Mouse (Mus musculus) limb, embryonic 15.5 days (tissue): ENCODE measurements around the gene Shc3. TPM values are rescaled to one million over a fixed set of nuclear protein-coding genes. Genes with fewer than 3 reads are reported as not detected.

ENCODE experiments used
- ATAC-seq: fragments of 200-750 bp; cut with Nextera tagmentation; 2 replicates; pipeline ENCODE4 v1.8.0; 2017; ENCODE audit warnings: low read depth, moderate TSS enrichment; ENCODE audit not compliant: insufficient number of reproducible peaks, low FRiP score, low TSS enrichment
- H3K27ac ChIP-seq: fragments of 300-500 bp; sonication (generic); 2 replicates; pipeline ENCODE4 v1.5.1; 2015; ENCODE audit warnings: moderate library complexity, mild to moderate bottlenecking, inconsistent platforms
- H3K27me3 ChIP-seq: fragments of 300-500 bp; sonication (generic); 2 replicates; pipeline ENCODE4 v1.6.1; 2015; ENCODE audit warnings: inconsistent platforms
- H3K36me3 ChIP-seq: fragments of 300-500 bp; sonication (generic); 2 replicates; pipeline ENCODE4 v1.6.1; 2015; ENCODE audit warnings: inconsistent platforms
- H3K4me1 ChIP-seq: fragments of 300-500 bp; sonication (generic); 2 replicates; pipeline ENCODE4 v1.6.1; 2015; ENCODE audit warnings: inconsistent platforms
- H3K4me2 ChIP-seq: fragments of 300-500 bp; sonication (generic); 2 replicates; pipeline ENCODE4 v1.6.1; 2015; ENCODE audit warnings: mild to moderate bottlenecking, inconsistent platforms
- H3K4me3 ChIP-seq: fragments of 300-500 bp; sonication (generic); 2 replicates; pipeline ENCODE4 v1.5.1; 2015; ENCODE audit warnings: mild to moderate bottlenecking, inconsistent platforms
- H3K9ac ChIP-seq: fragments of 300-500 bp; sonication (generic); 2 replicates; pipeline ENCODE4 v1.6.1; 2015; ENCODE audit warnings: inconsistent platforms
- H3K9me3 ChIP-seq: fragments of 300-500 bp; sonication (generic); 2 replicates; pipeline ENCODE4 v1.6.1; 2016; ENCODE audit warnings: inconsistent platforms
- WGBS: fragments of 180-500 bp; shearing (Covaris S2); methylation state at CpG from one replicate; pipeline ENCODE4 v1.1.7; 2015; 5-methylcytosine and 5-hydroxymethylcytosine counted together
- polyA plus RNA-seq: library from polyadenylated mRNA; unstranded; fragments of >200 nt; fragmentation: Nextera tagmentation; extraction: Ambion mirVana; gene quantifications from 2 replicates; pipeline ENCODE4 v1.2.1, GENCODE M21; 2015

Gene Shc3
- polyA plus RNA-seq, 1 experiment from 2014 or later: 0.90 TPM

DNA sequence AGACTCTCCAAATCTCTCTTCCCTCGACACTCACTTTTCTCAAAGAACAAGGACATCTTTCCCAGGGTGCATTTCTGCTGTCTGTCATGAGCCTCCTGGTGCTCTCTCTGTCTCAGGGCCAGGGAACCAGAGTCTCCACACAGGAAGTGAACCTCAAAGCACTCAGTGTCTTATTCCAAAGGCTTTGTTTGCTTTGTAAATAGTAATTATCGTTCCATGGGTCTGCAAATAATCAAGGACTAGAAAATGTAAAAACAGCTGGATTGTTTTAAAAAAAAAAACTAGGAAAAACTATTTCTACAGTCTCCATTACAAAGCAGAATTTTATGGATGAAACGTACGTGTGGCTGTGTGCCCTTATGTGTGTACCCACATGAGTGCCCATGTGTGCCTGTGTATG, 178.8 kb downstream of the Shc3 start:
- no peaks in the 10 kb centered on the region for H3K27me3 ChIP-seq

DNA sequence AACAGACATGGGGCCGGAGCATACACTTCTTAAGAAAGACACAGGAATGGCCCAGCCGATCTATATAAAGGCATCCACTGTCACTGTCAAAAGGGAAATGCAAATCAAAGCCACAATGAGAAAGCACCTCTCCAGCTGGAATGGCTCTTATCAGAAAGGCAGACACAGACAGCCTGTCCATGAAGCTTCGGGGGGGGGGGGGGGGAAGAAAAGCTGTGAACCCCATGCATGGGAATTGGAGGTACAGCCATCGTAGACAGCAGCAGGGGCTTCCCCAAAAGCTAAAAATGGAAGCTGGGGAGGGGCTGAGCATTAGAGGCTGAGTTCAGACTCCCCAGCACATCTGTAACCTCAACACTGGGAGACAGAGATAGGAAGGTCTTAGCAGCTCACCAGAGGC, 181.3 kb downstream of the Shc3 start:
- no peaks in the 10 kb centered on the region for H3K9me3 ChIP-seq
- no peaks in the 10 kb centered on the region for H3K36me3 ChIP-seq
- peaks cover 13% of the 10 kb centered on the region for H3K4me1 ChIP-seq
- H3K27ac ChIP-seq: no peak overlapping the region
- no peaks in the 10 kb centered on the region for H3K27me3 ChIP-seq
- H3K4me3 ChIP-seq: no peak overlapping the region
- no peak overlapping the region for H3K4me2 ChIP-seq
- 65% methylated on average over 4 of the region's 4 CpGs for WGBS
- ATAC-seq: no peak
- no peak overlapping the region for H3K9ac ChIP-seq

More for the DNA sequence above, 178.8 kb downstream of the Shc3 start:
- Histone ChIP-seq H3K4me1 (peaks cover 13% of the 10 kb centered on the region), H3K4me2 (no peak overlapping the region), H3K27ac (peak overlapping the region; percentile 35; the same call in 1 of the 2 replicates), H3K9me3 (no peaks in the 10 kb centered on the region), H3K9ac (no peak overlapping the region), H3K36me3 (no peaks in the 10 kb centered on the region), H3K4me3 (no peak overlapping the region)
- no peak for ATAC-seq
- 30% methylated on average over 4 of the region's 4 CpGs for WGBS

GRCm38 (mm10) chr13:51384899-51385298, 184.3 kb downstream of the Shc3 start:
- no peaks in the 10 kb centered on the region for H3K27me3 ChIP-seq
- H3K9ac ChIP-seq: no peak overlapping the region
- no peak for ATAC-seq
- no peaks in the 10 kb centered on the region for H3K36me3 ChIP-seq
- H3K4me2 ChIP-seq: no peak overlapping the region
- no peaks in the 10 kb centered on the region for H3K9me3 ChIP-seq
- peaks cover under 1% of the 10 kb centered on the region; the same call in 1 of the 2 replicates for H3K4me1 ChIP-seq
- H3K4me3 ChIP-seq: no peak overlapping the region
- 86% methylated on average over 2 of the region's 2 CpGs for WGBS
- H3K27ac ChIP-seq: no peak overlapping the region

DNA sequence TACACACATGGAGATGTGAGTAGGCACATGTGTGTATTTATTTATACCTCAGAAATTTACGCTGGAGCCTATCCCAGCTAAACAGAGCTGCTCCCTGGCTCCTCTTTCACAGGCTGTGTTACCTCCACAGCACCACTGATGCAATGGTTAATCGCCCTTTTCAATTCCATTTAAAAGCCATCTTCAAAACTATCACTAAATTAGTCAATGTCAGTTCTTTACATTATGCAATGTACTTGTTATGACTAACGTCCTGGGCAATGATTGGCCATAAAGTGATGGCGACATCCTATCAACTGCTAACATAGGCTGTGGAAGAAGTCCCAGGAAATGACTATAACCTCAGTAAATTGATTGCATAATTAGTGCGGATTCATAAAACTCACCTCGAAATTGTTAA, 187.7 kb downstream of the Shc3 start:
- H3K4me1 ChIP-seq: peaks cover 13% of the 10 kb centered on the region
- no peak for ATAC-seq
- no peak overlapping the region for H3K4me3 ChIP-seq
- H3K4me2 ChIP-seq: no peak overlapping the region
- no peaks in the 10 kb centered on the region for H3K36me3 ChIP-seq
- H3K27ac ChIP-seq: no peak overlapping the region
- H3K9me3 ChIP-seq: no peaks in the 10 kb centered on the region
- no peaks in the 10 kb centered on the region for H3K27me3 ChIP-seq
- 70% methylated on average over 6 of the region's 6 CpGs for WGBS
- no peak overlapping the region for H3K9ac ChIP-seq

Other genes starting within 250 kb of the Shc3 start
- gene S1pr3, start 160.8 kb downstream of the Shc3 start, polyA plus RNA-seq: 101 and 109 TPM in 2 replicates
- gene Cks2, start 75.8 kb upstream of the Shc3 start, polyA plus RNA-seq: 220 and 247 TPM in 2 replicates
- gene Secisbp2, start 82.3 kb upstream of the Shc3 start, polyA plus RNA-seq: 27.7 and 29.5 TPM in 2 replicates
- gene Sema4d, start 224.3 kb upstream of the Shc3 start, polyA plus RNA-seq: 7.1 and 8.0 TPM in 2 replicates